ENCODE assay signal across 28 mouse cellular contexts in the genomic region with DNA sequence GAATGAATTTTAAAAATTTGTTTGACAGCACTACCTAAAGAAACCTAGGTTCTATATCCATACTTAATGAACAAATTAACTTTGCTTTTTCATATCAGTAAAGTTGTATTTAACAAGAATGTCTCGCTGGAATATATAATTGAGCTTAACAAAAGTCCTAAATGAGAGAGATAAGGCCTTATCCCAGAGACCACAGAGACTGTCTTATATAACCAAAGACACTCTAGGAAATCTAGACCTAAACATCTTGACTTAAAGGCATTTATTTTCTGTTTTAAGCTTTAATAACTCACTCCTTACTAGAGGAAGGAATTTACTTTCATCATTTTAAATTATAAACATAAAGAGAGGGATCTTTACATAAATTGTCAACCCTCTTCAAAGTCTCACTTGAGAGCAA.
"Had no signal": no experiment of that assay in that cellular context is flagged by ENCODE, and none has a peak within 500 bp of the region (broad histone marks: within the 10 kb centered on the region; RNA-seq: fewer than 3 reads in every experiment).

No protein-coding gene starts in this region.

- ATAC-seq: forebrain, embryonic 13.5 days; forebrain, embryonic 14.5 days; forebrain, embryonic 15.5 days; forebrain, embryonic 16.5 days; forebrain, postnatal 0 days had no signal

- H3K4me3 ChIP-seq: embryonic facial prominence, embryonic 10.5 days; embryonic facial prominence, embryonic 12.5 days; embryonic facial prominence, embryonic 13.5 days; embryonic facial prominence, embryonic 15.5 days; erythroblast, embryonic 14.5 days; forebrain, embryonic 10.5 days; forebrain, embryonic 12.5 days; forebrain, embryonic 13.5 days; forebrain, embryonic 15.5 days; gastrocnemius, adult 2 months; heart, adult 2 months had no signal

- H3K27ac ChIP-seq: embryonic facial prominence, embryonic 10.5 days; embryonic facial prominence, embryonic 12.5 days; embryonic facial prominence, embryonic 13.5 days; embryonic facial prominence, embryonic 15.5 days; forebrain, embryonic 10.5 days; forebrain, embryonic 12.5 days; forebrain, embryonic 13.5 days; forebrain, embryonic 15.5 days; gastrocnemius, adult 2 months; heart, adult 2 months had no signal

- DNase-seq: cerebellum, adult 2 months; cerebellum, adult 8-10 months; cerebellum, adult 9-10 months; cerebellum, adult 9-11 months; cerebellum, postnatal 10 days; cerebellum, postnatal 14 days; cerebellum, postnatal 36 days; embryo, embryonic 11 days; forebrain, postnatal 0 days; gastrocnemius, adult 2 months; gastrocnemius, postnatal 10 days; gastrocnemius, postnatal 14 days; gastrocnemius, postnatal 25 days; gastrocnemius, postnatal 36 days; heart, adult 11 months; heart, adult 18-20 months; heart, adult 2 months had no signal

- H3K36me3 ChIP-seq: embryonic facial prominence, embryonic 10.5 days; embryonic facial prominence, embryonic 12.5 days; embryonic facial prominence, embryonic 13.5 days; embryonic facial prominence, embryonic 15.5 days; forebrain, embryonic 10.5 days; forebrain, embryonic 12.5 days; forebrain, embryonic 15.5 days had no signal

- H3K4me2 ChIP-seq: embryonic facial prominence, embryonic 12.5 days; embryonic facial prominence, embryonic 13.5 days; embryonic facial prominence, embryonic 15.5 days; forebrain, embryonic 12.5 days; forebrain, embryonic 13.5 days; forebrain, embryonic 15.5 days had no signal

- H3K9ac ChIP-seq: embryonic facial prominence, embryonic 12.5 days; embryonic facial prominence, embryonic 13.5 days; embryonic facial prominence, embryonic 15.5 days; forebrain, embryonic 12.5 days; forebrain, embryonic 13.5 days; forebrain, embryonic 15.5 days; forebrain, postnatal 0 days had no signal

- H3K4me1 ChIP-seq: embryonic facial prominence, embryonic 10.5 days; embryonic facial prominence, embryonic 12.5 days; embryonic facial prominence, embryonic 13.5 days; embryonic facial prominence, embryonic 15.5 days; forebrain, embryonic 10.5 days; forebrain, embryonic 12.5 days; forebrain, embryonic 13.5 days; forebrain, embryonic 15.5 days had no signal

- H3K9me3 ChIP-seq: embryonic facial prominence, embryonic 10.5 days; embryonic facial prominence, embryonic 12.5 days; embryonic facial prominence, embryonic 13.5 days; embryonic facial prominence, embryonic 15.5 days; forebrain, embryonic 10.5 days; forebrain, embryonic 12.5 days; forebrain, embryonic 13.5 days; forebrain, embryonic 15.5 days had no signal

- H3K27me3 ChIP-seq: embryonic facial prominence, embryonic 12.5 days; embryonic facial prominence, embryonic 13.5 days; embryonic facial prominence, embryonic 15.5 days; forebrain, embryonic 12.5 days; forebrain, embryonic 13.5 days; forebrain, embryonic 15.5 days had no signal
